Mouse (Mus musculus): Measurements from ENCODE around the gene Twist2.

Gene Twist2

GRCm38 (mm10) chr1:91800967-91801843 lies at the start of gene Twist2:
Gene Twist2, plus strand, starts transcription at chr1:91801461.
- in situ Hi-C loops (cut with MboI, MseI): no loop called here

GRCm38 (mm10) chr1:91752931-91753330 lies 48.3 kb upstream of the Twist2 start:
- in situ Hi-C loops (cut with MboI, MseI): loop anchor here in 1 of 2 experiments (5.0 kb wide), 1 partner anchor 176 kb away; no protein-coding TSS in a partner anchor

- in situ Hi-C loops (cut with MboI, MseI): no loop called here
Observed at GRCm38 (mm10) chr1:91755102-91755501, 46.2 kb upstream of the Twist2 start.

GRCm38 (mm10) chr1:91757292-91757691 lies 44.0 kb upstream of the Twist2 start:
- in situ Hi-C loops (cut with MboI, MseI): no loop called here

- in situ Hi-C loops (cut with MboI, MseI): no loop called here
Observed at GRCm38 (mm10) chr1:91758143-91758542, 43.1 kb upstream of the Twist2 start.

- in situ Hi-C loops (cut with MboI, MseI): no loop called here
Observed at GRCm38 (mm10) chr1:91758600-91759515, 42.4 kb upstream of the Twist2 start.

GRCm38 (mm10) chr1:91760140-91760986 lies 40.9 kb upstream of the Twist2 start:
- in situ Hi-C loops (cut with MboI, MseI): no loop called here

- in situ Hi-C loops (cut with MboI, MseI): no loop called here
Observed at GRCm38 (mm10) chr1:91762528-91763091, 38.7 kb upstream of the Twist2 start.

- in situ Hi-C loops (cut with MboI, MseI): no loop called here
Observed at GRCm38 (mm10) chr1:91770221-91770624, 31.0 kb upstream of the Twist2 start.

- in situ Hi-C loops (cut with MboI, MseI): no loop called here
Observed at GRCm38 (mm10) chr1:91770676-91771075, 30.6 kb upstream of the Twist2 start.

GRCm38 (mm10) chr1:91776928-91777327 lies 24.3 kb upstream of the Twist2 start:
- in situ Hi-C loops (cut with MboI, MseI): no loop called here

- in situ Hi-C loops (cut with MboI, MseI): no loop called here
Observed at GRCm38 (mm10) chr1:91779819-91780218, 21.4 kb upstream of the Twist2 start.

GRCm38 (mm10) chr1:91781182-91781581 lies 20.1 kb upstream of the Twist2 start:
- in situ Hi-C loops (cut with MboI, MseI): no loop called here

- in situ Hi-C loops (cut with MboI, MseI): no loop called here
Observed at GRCm38 (mm10) chr1:91784162-91784561, 17.1 kb upstream of the Twist2 start.

GRCm38 (mm10) chr1:91799323-91799722 lies 1.9 kb upstream of the Twist2 start:
- in situ Hi-C loops (cut with MboI, MseI): no loop called here

- in situ Hi-C loops (cut with MboI, MseI): no loop called here
Observed at GRCm38 (mm10) chr1:91800348-91800747, 913 bp upstream of the Twist2 start.

- in situ Hi-C loops (cut with MboI, MseI): no loop called here
Observed at GRCm38 (mm10) chr1:91801844-91802366, 644 bp downstream of the Twist2 start.

- in situ Hi-C loops (cut with MboI, MseI): no loop called here
Observed at GRCm38 (mm10) chr1:91802406-91803121, 1.3 kb downstream of the Twist2 start.

GRCm38 (mm10) chr1:91803416-91803815 lies 2.2 kb downstream of the Twist2 start:
- in situ Hi-C loops (cut with MboI, MseI): no loop called here

GRCm38 (mm10) chr1:91816067-91816466 lies 14.8 kb downstream of the Twist2 start:
- in situ Hi-C loops (cut with MboI, MseI): no loop called here

Data from T-helper 17 cell (primary cell).